Mouse (Mus musculus): ENCODE measurements at regions not wholly inside any gene's neighbourhood (a gene's known extent, or its start where the extent isn't known, plus 50 kb on each side); places are given as distances from the start of the nearest gene placed in this dataset.

DNA sequence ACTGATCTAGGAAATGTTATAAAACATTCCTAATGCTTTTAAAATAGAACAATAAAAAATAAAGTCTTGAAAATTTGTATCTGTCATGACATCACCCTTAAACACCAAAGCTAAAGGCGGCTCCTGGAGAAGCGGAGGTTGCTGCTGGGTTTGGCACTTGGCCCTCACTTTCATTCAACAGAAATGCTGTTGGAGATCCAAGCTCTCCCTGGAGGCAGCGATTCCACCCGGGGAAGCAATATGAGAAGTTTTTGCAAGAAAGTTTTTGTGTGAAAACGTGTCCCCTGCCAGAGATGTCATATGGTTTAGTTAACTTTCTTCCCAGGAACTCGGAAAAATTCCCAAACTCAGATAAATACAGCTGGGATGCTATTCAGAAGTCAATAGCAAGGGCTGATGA is 51.5 kb upstream of the Map4k3 start:
- Histone ChIP-seq H3K4me3 (replicated peaks; ENCODE audit: low read length) (no peak overlapping the region), H3K4me2 (replicated peaks) (no peak overlapping the region), H3K9ac (no peak overlapping the region), H3K36me3 (replicated peaks; ENCODE audit: control insufficient read depth, insufficient read depth) (no peaks in the 10 kb centered on the region), H3K9me3 (ENCODE audit: control insufficient read depth, low read length) (no peaks in the 10 kb centered on the region), H3K4me1 (replicated peaks; ENCODE audit: control insufficient read depth, insufficient read depth, low read length) (no peaks in the 10 kb centered on the region), H3K27me3 (ENCODE audit: control insufficient read depth, insufficient read depth, low read length) (no peaks in the 10 kb centered on the region), H3K27ac (no peak overlapping the region)
- WGBS: 76% methylated on average over 6 of the region's 6 CpGs
- DNase-seq (ENCODE audit: low spot score) (no peak), ATAC-seq (ENCODE audit: low FRiP score) (no peak)
